Mouse (Mus musculus) small intestine, adult 2 months (tissue): ENCODE measurements at regions not wholly inside any gene's neighbourhood (a gene's known extent, or its start where the extent isn't known, plus 50 kb on each side); places are given as distances from the start of the nearest gene placed in this dataset.

Experiments
- H3K27ac ChIP-seq: fragments of 200-500 bp; 2 replicates; pipeline ENCODE4 v1.5.1; 2012; ENCODE audit warnings: low read depth, low read length, control low read depth, inconsistent platforms; ENCODE audit not compliant: insufficient read depth
- H3K27me3 ChIP-seq: fragments of 200-500 bp; 2 replicates; pipeline ENCODE4 v1.6.1; 2012; ENCODE audit warnings: mild to moderate bottlenecking, moderate library complexity, low read length, inconsistent platforms; ENCODE audit not compliant: control insufficient read depth, insufficient read depth
- H3K36me3 ChIP-seq: fragments of 200-500 bp; 2 replicates; pipeline ENCODE4 v1.6.1; 2012; ENCODE audit warnings: mild to moderate bottlenecking, low read length, control low read depth, inconsistent platforms; ENCODE audit not compliant: control insufficient read depth, insufficient read depth
- H3K4me1 ChIP-seq: fragments of 200-500 bp; 2 replicates; pipeline ENCODE4 v1.6.1; 2012; ENCODE audit warnings: low read length, inconsistent platforms, mixed read lengths; ENCODE audit not compliant: control insufficient read depth, insufficient read depth, insufficient read length
- H3K4me3 ChIP-seq: fragments of 200-500 bp; 2 replicates; pipeline ENCODE4 v1.5.1; 2012; ENCODE audit warnings: low read depth, mild to moderate bottlenecking, control low read depth, inconsistent platforms, low read length, moderate library complexity
- CTCF ChIP-seq: fragments of 200-500 bp; IDR thresholded peaks from 2 replicates; pipeline ENCODE4 v1.5.1; 2012; ENCODE audit warnings: low read depth, mild to moderate bottlenecking, control low read depth, inconsistent platforms, low read length, moderate library complexity, mixed read lengths; ENCODE audit not compliant: insufficient replicate concordance, insufficient read length; ENCODE audit errors: extremely low read depth
- POLR2A ChIP-seq: fragments of 200-500 bp; IDR thresholded peaks from 2 replicates; pipeline ENCODE4 v1.6.1; 2012; ENCODE audit warnings: low read depth, mild to moderate bottlenecking, control low read depth, inconsistent platforms, low read length, moderate library complexity
- WGBS: fragments of 180-500 bp; shearing (Covaris S2); methylation state at CpG from one replicate; pipeline ENCODE4 v1.1.7; 2018; 5-methylcytosine and 5-hydroxymethylcytosine counted together

DNA sequence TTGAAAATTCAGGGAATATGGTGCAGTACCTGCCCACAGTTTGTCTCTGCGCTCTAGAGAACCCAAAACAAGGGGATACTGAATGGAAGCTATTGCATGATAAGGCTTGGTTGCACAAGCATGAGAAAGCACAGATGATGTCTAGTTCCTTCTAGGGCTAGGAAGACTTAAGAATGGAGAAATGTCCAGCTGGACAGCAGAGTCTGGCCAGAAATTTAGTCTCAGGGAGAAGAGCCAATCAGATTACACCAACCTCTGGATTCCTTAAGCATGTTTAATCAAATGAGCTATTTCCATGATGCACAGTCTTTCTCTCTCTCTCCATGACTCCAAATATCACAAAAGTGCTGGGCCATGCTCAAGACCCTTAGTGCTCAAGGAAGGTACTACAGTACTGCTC lies 147.8 kb downstream of the Lurap1l start:
- H3K27me3 ChIP-seq, result no peaks in the 10 kb centered on the region
- no peaks in the 10 kb centered on the region for H3K4me1 ChIP-seq
- WGBS, result 82% methylated on average over 1 of the region's 1 CpGs
- no peaks in the 10 kb centered on the region for H3K36me3 ChIP-seq
- no peak for TF ChIP-seq CTCF
- TF ChIP-seq POLR2A, result no peak
- H3K4me3 ChIP-seq, result no peak overlapping the region
- no peak overlapping the region for H3K27ac ChIP-seq

DNA sequence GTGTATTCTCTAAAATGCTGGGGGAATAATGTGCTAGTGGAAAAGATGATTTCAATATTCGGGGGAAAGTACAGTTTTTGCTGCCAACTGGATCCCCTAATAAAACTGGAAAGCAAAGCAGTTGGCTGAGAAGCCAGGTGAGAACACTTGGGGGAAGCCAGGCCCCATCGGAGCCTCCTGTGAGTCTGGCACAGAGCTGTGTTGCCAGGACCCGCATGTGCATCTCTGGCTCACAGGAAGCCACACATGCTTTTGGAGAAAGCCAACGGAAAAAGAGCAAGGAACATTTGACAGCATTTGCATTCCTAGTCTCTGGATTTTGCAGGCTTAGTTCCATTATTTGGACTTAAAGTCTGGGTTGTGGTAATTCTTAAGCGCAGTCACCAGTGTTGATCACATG lies 148.4 kb downstream of the Lurap1l start:
- Histone ChIP-seq H3K27me3 (no peaks in the 10 kb centered on the region), H3K27ac (no peak overlapping the region), H3K36me3 (no peaks in the 10 kb centered on the region), H3K4me3 (no peak overlapping the region), H3K4me1 (no peaks in the 10 kb centered on the region)
- no peak for TF ChIP-seq CTCF
- no peak for TF ChIP-seq POLR2A
- 82% methylated on average over 5 of the region's 5 CpGs for WGBS

DNA sequence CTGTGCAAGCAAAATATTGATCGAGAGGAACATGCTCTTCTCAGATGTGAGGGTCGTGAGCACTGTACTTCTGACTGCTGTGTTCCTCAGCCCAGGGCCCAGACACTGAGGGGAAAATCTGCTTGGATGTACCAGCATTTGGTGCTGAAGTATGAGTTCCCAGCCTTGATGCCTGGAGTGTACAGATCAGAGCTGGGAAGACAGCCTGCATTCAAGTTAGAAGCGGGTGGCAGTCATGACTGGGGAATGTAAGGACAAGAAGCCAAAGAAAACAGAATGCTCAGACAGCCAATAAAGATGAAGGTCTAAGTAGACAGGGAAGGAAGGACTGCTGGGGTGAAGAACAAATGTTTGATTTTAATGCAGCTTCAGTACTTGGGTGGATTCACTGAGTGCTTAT lies 148.9 kb downstream of the Lurap1l start:
- Histone ChIP-seq H3K4me3 (no peak overlapping the region), H3K27ac (no peak overlapping the region), H3K36me3 (no peaks in the 10 kb centered on the region), H3K4me1 (no peaks in the 10 kb centered on the region), H3K27me3 (no peaks in the 10 kb centered on the region)
- TF ChIP-seq CTCF (no peak), POLR2A (no peak)
- 76% methylated on average over 3 of the region's 3 CpGs for WGBS

DNA sequence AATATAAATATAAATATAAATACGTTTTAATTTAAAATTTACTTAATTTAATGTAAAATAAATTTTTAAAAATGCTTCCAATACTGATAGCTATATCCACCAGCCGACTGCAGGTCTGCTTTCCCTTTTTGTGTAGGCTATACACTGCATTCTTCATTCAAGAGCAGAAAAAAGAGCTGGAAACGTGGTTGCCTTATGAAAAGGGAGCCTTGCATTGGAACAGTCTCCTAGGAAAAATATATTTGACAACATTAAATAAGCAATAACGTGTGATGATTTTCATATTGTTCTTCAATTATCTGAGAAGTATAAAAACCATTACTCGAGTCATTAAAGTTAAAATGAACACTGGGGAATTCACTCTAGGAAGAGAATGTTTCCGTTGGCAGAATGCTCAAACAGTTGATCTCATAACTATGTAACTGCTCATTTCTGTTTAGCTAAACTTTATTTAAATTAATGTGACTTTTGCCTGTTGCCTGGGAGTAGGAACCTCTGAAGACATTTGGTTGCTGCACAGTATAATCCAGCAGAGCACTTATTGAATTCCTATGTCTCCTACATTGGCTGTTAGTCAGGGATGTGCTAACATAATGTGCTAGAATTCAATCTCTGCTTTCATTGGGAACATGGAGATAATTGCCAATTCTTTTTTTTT lies 172.0 kb downstream of the Lurap1l start:
- Histone ChIP-seq H3K4me1 (no peaks in the 10 kb centered on the region), H3K27ac (no peak overlapping the region), H3K36me3 (no peaks in the 10 kb centered on the region), H3K4me3 (no peak overlapping the region), H3K27me3 (no peaks in the 10 kb centered on the region)
- TF ChIP-seq CTCF (no peak), POLR2A (no peak)
- 57% methylated on average over 6 of the region's 6 CpGs for WGBS

DNA sequence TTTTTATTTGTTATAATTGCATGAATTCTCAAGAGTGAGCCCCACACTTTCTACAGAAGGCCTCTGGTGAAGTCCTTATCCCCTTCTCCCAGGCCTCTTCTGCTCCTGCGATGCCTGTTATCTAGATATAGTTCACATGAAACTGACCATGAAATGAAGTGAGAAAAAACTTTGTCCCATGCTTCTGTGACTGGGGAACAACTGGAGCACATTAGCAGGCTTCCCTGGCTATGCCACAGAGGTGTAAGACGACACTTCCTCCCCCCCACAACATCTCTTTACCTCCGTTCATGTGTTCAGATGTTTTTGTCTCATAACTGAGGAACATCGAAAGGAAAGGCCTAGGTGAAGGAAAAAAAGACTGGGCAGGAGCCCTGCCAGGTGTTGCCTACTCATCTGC lies 174.7 kb downstream of the Lurap1l start:
- Histone ChIP-seq H3K4me1 (no peaks in the 10 kb centered on the region), H3K4me3 (no peak overlapping the region), H3K27me3 (no peaks in the 10 kb centered on the region), H3K36me3 (no peaks in the 10 kb centered on the region), H3K27ac (no peak overlapping the region)
- WGBS, result 63% methylated on average over 4 of the region's 4 CpGs
- TF ChIP-seq CTCF (no peak), POLR2A (no peak)

DNA sequence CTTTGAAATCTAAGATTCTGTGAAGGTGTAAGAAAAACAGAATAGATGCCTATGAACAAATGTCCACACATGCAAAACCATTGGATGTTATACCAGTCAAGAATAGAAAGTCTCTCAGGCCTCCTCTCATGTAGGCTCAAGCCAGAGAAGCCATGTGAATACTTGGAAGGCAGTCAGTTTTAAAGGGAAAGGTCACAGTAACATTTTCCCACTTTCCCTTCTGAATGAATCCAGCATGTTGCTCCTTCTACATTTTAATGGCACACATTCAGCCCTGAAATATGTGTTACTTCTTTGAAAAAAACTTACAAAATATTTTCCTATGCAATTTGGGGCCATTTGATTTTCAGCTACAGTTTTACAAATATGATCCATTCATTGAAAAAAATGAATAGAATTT lies 186.1 kb downstream of the Lurap1l start:
- Histone ChIP-seq H3K4me3 (no peak overlapping the region), H3K4me1 (no peaks in the 10 kb centered on the region), H3K36me3 (no peaks in the 10 kb centered on the region), H3K27ac (no peak overlapping the region), H3K27me3 (no peaks in the 10 kb centered on the region)
- TF ChIP-seq POLR2A (no peak), CTCF (no peak)

DNA sequence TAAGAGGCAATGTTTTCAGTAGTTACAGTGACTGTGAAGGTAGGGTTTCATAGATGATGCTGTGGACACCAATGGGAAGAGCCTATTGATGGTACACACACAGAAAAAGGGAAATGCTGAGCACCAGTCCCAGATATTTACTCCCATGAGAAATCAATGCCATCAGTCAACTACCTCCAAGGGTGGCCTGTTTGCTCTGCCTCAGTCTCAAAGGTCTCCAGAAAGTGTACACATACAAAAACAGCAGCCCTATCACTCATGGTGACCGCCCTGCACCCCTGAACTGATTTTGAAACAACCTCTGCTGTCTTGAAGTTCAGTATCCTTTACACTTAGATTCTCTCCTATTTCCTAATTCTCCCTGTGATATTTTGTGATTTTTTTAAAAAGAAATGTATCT lies 187.2 kb downstream of the Lurap1l start:
- H3K4me3 ChIP-seq, result no peak overlapping the region
- TF ChIP-seq POLR2A, result no peak
- no peak for TF ChIP-seq CTCF

More for the DNA sequence above, 187.2 kb downstream of the Lurap1l start:
- Histone ChIP-seq H3K27me3 (no peaks in the 10 kb centered on the region), H3K27ac (no peak overlapping the region), H3K4me1 (no peaks in the 10 kb centered on the region), H3K36me3 (no peaks in the 10 kb centered on the region)
- 80% methylated on average over 1 of the region's 1 CpGs for WGBS
